Mouse (Mus musculus) gastrocnemius, adult 18-20 months (tissue): ENCODE data around the gene Inpp4a. TPM values are rescaled to one million over a fixed set of nuclear protein-coding genes. Genes with fewer than 3 reads are reported as not detected.
A peak's percentile ranks its signal among the peaks of the same experiment; 100 is the strongest.

Experiments used
- DNase-seq: peaks from one replicate; pipeline ENCODE4 v3.0.0; 2021; ENCODE audit warnings: low spot score
- total RNA-seq, 2 experiments: library from RNA; stranded (reverse); gene quantifications; 2 replicates each; pipeline ENCODE4 v1.2.3; 2021

Inpp4a gene
- total RNA-seq, 2 experiments from 2014 or later, result 18.8 to 19.2 TPM

DNA sequence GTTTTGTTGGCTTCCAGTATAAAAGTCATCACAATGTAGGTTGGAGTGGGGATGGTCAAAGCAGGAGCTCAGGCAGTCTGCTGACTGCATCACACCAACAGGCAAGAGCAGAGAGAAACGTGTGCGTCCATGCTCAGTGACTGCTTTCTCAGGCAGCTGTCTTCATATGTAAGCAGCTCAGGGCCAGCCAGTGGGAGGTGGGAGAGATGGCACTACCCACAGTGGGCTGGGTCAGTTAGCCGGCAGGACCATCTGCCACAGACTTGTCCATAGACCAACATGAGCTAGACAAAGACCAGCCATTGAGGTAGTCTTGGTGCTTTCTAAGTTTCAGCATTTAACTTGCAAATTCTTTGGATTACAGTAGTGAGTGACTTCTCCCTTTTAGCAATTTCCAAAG is 56.6 kb downstream of the Inpp4a start:
- DNase-seq, result no peak

DNA sequence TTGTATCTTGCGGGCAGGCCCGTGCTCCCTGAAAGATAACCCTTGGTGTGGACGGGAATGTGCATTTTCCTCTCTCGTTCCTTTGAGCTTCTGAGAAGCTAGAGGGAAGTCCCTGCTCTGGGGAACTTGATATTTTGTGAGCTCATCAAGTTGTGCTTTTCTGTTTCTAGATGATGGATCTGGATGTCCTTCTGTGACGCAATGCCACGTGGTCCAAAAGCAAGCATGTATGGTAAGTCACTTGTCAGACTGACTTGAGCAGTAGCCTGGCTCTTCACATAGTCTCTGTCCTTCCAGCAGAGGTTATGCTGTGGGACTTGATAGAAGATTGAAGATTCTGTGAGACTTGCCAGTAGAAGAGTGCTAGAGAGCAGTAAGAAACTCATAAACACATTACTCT is 57.5 kb downstream of the Inpp4a start:
- no peak for DNase-seq

DNA sequence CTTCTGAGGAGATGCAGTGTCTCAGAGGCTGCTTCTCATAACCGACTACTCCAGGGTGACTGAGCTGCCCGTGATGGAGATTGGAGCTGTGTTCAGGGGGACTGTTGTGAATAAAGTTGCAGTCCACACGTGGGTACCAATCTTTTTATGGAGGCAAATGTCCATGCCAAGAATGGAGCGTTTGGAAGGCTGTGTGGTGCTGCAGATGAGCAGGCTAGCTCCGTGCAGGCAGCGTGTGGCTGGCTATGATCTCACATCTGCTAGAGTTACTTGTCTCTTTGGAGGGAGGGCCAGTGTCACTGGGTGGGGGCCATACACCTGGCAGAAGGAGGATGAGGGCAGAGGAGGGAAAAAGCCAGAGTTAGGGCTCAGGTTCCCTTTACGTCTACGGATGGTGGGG is 59.0 kb downstream of the Inpp4a start:
- DNase-seq, result peak; percentile 18

DNA sequence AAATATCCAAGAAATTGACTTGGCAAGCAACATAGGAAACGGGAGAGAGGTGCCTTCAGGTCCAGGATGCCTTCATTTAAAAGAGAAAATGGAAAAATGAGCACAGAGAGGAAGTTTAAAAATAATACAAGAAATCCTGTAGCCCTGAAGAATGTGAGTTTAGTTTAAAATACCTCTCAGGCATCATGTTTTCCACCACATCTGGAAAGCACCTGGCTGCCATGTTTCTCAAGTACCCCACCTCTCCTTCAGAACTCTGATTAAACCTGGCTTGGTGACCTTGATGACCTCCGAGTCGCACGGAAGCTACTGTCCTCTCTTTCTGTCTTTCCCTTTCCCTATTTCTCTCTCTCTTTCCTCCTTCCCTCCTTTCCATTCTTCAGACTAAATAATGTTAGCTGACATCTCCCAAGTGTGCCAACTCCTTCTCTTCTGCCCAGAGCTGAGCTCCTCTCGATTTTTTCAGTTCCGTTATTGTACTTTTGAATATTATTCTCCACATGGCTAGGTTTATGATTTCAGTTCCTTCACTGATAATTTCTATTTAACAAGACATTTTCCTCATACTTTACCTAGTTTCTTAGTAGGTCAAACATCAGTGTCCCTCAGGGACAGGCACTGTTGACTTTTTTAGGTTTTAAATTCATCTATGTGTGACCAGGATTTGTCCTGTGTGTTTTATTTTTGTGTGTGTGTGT is 59.9 kb downstream of the Inpp4a start:
- DNase-seq, result no peak

DNA sequence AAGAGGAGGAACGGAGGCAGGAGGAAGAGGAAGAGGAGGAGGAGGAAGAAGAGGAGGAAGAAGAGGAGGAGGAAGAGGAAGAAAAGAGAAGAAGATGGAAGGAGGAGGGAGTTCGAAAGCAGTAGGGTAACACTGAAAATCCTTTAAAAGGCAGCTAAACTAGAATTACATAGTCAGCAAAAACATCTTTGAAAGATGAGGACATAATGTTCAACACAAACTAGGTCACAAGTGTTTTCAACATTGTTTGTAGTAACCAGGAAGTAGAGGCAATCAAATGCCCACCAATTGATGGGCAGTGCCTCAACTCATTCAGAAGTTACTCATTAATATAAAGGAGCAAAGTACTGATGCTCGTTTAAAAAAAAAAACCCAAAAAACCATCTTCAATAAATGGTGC is 61.1 kb downstream of the Inpp4a start:
- no peak for DNase-seq

- no peak for DNase-seq
Measured at GRCm38 (mm10) chr1:37362721-37363120, 63.1 kb downstream of the Inpp4a start.

DNA sequence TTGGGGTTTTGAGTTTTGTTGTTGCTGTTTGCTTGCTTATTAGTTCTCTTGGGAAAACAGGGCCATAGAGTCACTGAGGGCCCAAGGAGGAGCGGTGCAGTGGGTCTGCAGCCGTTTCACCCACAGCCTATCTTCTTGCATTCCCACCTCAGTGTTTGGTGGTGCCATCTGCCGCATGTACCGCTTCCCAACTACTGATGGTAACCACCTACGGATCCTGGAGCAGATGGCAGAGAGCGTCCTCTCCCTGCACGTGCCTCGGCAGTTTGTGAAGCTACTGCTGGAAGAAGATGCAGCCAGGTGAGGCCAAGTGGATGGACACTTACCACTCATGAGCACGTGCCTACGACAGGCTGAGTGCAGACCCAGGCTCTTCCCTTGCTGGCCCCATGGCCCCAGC is 68.5 kb downstream of the Inpp4a start:
- DNase-seq, result no peak

DNA sequence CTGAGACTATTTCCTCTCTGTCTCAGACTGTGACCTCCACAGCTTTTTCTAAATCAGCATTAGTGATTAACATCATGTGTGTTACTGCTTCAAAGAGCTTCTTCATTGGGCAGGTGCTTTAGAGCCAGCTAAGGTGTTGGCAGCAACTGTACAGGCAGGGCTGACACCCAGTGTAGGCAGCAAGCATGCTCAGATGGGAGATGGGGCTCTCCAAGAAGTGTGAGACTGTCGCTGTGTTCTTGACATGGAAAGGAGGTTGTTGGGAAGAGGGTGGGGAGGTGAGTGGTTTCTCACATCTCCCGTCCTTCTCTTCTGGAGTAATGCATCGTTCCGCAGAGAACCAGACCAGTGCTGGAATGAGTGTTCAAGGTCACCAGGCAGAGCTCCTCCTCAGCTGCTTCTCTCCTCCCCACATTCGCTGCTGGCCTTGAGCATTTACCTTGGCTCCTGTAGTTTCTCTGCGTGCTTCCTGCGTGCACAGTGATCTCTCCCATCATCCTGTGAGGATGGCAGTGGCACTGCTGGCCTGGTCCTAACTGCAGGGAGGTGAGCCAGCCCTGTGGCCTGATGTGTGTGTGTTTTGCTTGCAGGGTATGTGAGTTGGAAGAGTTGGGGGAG is 69.2 kb downstream of the Inpp4a start:
- no peak for DNase-seq

DNA sequence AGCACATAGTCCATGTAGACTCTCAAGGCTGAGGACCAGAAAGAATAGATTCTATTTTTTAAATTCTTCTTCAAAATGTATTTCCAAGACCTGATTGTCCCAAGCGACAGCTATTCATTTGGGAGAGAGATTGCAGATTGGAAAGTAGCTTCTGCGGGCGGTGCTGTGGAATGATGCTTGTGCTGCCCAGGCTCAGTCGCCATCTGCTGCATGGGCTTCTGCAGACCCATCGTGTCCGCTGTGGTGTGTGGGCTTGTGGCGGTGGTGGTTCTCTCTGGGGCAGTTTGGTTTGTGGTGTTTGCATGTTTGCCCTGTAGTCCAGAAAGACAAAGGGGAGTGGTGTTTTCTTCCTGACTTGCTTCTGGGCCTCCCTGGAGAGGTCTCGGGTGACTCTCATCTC is 76.5 kb downstream of the Inpp4a start:
- DNase-seq, result no peak

GRCm38 (mm10) chr1:37376751-37377150 is 77.1 kb downstream of the Inpp4a start:
- DNase-seq, result no peak

- DNase-seq, result no peak
Measured at GRCm38 (mm10) chr1:37378095-37378494, 78.4 kb downstream of the Inpp4a start.

DNA sequence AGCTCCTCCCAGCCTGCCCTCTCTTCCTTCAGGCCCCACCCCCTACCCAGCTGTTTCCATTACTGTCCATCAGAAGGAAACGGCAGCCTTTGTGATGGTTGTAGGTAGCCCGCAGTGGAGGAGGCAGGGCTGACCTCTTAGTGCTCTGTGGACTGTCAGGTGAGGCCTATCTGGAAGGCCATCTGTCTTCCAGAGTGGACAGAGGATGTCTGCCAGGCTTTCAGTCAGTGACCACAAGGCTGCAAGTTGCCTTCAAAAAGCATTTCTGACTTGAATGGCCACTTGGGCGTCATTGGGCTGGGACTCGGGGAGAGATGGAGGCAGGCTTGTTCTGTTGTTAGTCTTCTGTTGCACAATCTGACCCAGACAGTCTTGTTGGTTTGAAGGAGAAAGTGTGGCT is 79.9 kb downstream of the Inpp4a start:
- DNase-seq, result no peak

DNA sequence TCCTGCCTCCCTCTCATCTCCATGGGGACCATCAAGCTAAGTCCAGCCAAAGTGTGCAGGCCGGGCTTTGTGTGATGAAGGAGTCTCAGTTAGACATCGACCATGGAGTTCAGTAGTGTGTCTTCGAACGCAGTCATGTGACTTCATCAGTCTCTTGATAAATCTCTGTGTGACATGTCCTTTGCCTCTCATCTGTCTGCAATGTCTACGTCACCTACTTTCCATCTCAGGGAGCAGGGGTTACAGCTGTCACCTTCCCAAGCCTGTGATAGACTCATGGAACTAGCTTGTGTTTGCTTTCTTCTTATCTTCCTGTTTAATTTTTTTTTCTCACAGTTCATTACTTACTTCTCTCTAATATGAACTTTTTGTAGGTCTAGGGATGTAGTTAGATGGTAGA is 81.2 kb downstream of the Inpp4a start:
- DNase-seq, result no peak

- no peak for DNase-seq
Measured at GRCm38 (mm10) chr1:37384304-37384703, 84.6 kb downstream of the Inpp4a start.

DNA sequence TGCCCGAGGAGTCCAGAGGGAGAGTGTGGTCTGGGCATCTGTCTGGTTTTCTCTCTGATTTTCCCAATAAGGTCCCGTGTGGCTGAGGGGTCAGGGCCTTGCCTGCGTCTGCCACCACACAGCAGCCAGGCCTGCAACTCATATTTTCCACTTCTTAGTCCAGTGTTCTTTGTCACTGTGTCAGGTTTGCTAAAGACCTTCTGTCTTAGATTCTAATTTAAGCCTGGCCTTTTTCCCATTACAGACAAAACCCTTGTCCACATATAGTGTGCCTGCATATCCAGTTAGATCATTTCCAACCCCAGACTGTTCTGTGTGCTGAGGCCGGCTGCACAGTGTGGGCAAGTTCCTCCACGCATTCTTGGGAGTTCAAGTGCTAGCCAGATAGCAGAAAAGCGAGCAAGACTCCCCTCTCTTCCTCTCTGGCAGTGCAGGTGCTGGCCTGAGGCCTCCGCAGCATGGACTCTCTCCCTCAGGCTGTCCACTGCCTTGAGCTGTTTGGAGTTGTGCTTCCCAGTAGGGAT is 86.8 kb downstream of the Inpp4a start:
- peak; percentile 9 for DNase-seq

DNA sequence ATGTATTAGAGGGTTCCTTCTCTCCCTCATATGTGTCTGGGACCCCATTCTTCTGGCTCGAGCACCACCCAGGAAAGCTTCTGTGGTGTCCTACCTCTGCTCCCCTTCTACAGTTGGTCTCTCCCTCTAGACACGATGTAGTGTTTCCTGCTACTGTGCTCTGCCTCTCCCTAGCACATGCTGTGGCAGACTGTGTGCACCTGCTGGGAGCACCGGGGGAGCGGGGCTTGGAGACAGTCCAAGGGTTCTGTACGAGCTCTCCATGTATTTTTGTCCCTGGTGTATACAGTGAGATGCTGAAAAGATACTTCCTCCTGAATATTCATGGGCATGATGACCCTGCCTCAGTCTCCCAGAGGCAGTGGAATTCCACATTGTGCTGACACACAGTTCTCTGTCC is 93.5 kb downstream of the Inpp4a start:
- no peak for DNase-seq

DNA sequence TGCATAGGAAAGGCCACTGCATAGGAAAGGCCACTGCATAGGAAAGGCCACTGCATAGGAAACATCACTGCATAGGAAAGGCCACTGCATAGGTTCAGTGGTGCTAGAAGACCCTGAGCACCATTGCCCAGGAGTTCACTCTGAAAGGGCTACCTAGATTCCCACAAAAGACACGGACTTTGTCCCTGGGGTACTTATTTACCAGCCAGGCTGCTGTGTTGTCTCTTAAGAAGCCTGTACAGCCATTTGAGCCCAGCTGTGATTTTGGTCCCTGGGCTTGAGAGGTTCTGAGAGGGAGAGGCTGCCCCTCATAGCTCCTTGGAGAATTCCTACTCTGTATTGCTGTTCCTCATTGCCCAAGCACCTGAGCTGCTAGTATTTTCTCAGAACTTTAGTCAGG is 96.8 kb downstream of the Inpp4a start:
- DNase-seq, result no peak

DNA sequence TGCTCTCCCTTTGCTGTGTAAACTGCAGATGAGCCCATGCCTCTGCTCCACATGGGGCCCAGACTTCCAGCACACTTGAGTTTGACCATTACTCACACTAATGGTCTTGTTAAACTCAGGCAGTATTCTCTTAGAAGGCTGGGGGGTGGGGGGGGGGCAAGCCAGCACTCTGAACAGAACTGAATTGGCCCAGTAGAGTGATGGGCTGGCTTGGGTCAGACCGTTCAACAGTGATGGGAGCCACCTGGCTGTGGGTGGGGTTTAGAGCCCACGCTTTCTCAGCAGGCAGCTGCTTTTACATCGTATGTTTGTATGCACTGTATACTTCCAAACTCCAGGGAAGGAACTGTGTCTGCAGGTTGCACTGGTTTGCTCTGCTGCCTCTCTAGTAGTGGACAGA is 99.3 kb downstream of the Inpp4a start:
- no peak for DNase-seq

DNA sequence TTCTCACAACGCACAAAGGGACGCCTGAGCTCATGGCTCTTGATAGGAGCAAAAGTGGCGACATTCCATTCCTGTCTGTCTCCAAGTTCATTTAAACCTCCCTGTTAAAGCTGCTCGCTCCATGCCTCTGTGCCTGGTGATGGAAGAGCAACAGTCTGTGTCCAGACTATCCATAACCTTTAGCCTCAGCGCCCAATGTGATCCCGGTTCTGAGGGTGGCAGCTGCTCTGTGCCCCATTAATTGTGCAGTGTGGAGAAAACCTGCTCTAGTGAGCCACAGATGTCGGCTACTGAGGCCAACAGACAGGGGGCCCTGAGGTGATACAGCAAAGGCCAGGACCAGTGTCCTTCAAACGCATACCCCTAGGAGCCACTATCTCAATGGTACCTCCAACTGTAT is 100.1 kb downstream of the Inpp4a start:
- no peak for DNase-seq

- DNase-seq, result peak; percentile 62
Measured at GRCm38 (mm10) chr1:37401687-37402086, 102.0 kb downstream of the Inpp4a start.

- DNase-seq, result no peak
Measured at GRCm38 (mm10) chr1:37405137-37405536, 105.5 kb downstream of the Inpp4a start.

DNA sequence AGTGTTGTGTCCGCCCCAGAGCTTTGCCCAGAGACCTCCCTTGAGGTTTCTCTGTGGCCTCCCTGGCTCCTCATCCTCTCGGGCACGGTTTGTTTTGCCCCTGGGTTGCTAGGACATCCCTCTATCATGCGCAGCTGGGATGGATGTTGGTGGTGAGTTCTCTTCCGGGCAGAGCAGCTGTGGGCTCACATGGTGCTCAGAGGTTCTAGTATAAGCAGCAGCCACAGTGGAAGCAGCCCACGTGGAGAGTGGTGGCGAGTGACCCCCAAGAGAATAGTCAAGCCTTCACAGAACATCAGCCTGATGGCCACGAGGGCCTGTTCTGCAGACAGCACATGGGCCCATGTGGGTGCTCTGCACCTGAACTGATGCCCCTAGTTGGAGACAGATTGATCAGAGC is 107.6 kb downstream of the Inpp4a start:
- no peak for DNase-seq

DNA sequence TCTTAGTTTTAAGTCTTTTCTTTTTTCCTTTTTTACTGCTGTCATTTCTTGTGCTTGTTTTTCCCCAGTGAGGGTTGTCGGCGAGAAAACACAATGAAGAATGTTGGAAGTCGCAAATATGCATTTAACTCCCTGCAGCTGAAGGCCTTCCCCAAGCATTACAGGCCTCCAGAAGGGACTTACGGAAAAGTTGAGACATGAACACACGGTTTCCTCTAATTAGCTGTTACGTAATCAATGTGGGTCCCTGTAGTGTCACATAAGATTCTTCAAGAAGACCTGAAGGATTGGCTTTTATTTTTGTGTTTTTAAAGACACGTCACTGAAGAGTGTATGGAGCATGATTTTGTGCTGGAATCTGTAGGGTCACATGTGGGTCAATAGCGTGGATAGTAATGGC is 108.4 kb downstream of the Inpp4a start:
- DNase-seq, result no peak
